Mouse (Mus musculus): ENCODE data around the gene Slc33a1.

The Slc33a1 gene

GRCm38 (mm10) chr3:63964100-63964921, at the start of gene Slc33a1:
Gene Slc33a1, minus strand, starts transcription at chr3:63964768.
- DNase-seq, result peak; percentile 100

- DNase-seq, result no peak
Observed at GRCm38 (mm10) chr3:63988722-63989440, 24.3 kb upstream of the Slc33a1 start.

GRCm38 (mm10) chr3:63986656-63987055, 22.1 kb upstream of the Slc33a1 start:
- no peak for DNase-seq

GRCm38 (mm10) chr3:63977895-63978294, 13.3 kb upstream of the Slc33a1 start:
- no peak for DNase-seq

- peak; percentile 86 for DNase-seq
Observed at GRCm38 (mm10) chr3:63975955-63976908, 11.7 kb upstream of the Slc33a1 start, which contains the start of gene Gmps. Gene Gmps, plus strand, starts transcription at chr3:63976106.

GRCm38 (mm10) chr3:63965929-63966328, 1.4 kb upstream of the Slc33a1 start:
- DNase-seq, result no peak

- DNase-seq, result no peak
Observed at GRCm38 (mm10) chr3:63964922-63965249, 318 bp upstream of the Slc33a1 start.

- DNase-seq, result no peak
Observed at GRCm38 (mm10) chr3:63963421-63964099, 1.0 kb downstream of the Slc33a1 start.

GRCm38 (mm10) chr3:63949837-63950236, 14.7 kb downstream of the Slc33a1 start:
- no peak for DNase-seq

- DNase-seq, result no peak
Observed at GRCm38 (mm10) chr3:63941204-63941850, 23.2 kb downstream of the Slc33a1 start.

GRCm38 (mm10) chr3:63938928-63939327, 25.6 kb downstream of the Slc33a1 start:
- no peak for DNase-seq

GRCm38 (mm10) chr3:63928878-63929859, 35.4 kb downstream of the Slc33a1 start, which contains the start of gene E130311K13Rik:
Gene E130311K13Rik, minus strand, starts transcription at chr3:63929472.
- peak; percentile 94 for DNase-seq

GRCm38 (mm10) chr3:63919634-63920033, 44.9 kb downstream of the Slc33a1 start:
- no peak for DNase-seq

GRCm38 (mm10) chr3:63910301-63910700, 54.3 kb downstream of the Slc33a1 start:
- DNase-seq, result no peak

- DNase-seq, result no peak
Observed at GRCm38 (mm10) chr3:63905241-63905640, 59.3 kb downstream of the Slc33a1 start.

GRCm38 (mm10) chr3:63904157-63904556, 60.4 kb downstream of the Slc33a1 start:
- no peak for DNase-seq

GRCm38 (mm10) chr3:63900021-63900571, 64.5 kb downstream of the Slc33a1 start:
- peak; percentile 9 for DNase-seq

GRCm38 (mm10) chr3:63899309-63899695, 65.3 kb downstream of the Slc33a1 start, which contains the start of gene Plch1:
Gene Plch1, minus strand, starts transcription at chr3:63899472.
- DNase-seq, result peak; percentile 64

GRCm38 (mm10) chr3:63898581-63899308, 65.8 kb downstream of the Slc33a1 start:
- DNase-seq, result peak; percentile 86

Data from right cerebral cortex, postnatal 4 days (tissue).